Mouse (Mus musculus) heart, embryonic 13.5 days (tissue): Measurements from ENCODE around the gene Tada3. TPM values are rescaled to one million over a fixed set of nuclear protein-coding genes. Genes with fewer than 3 reads are reported as not detected.
A peak's percentile ranks its signal among the peaks of the same experiment; 100 is the strongest.

ENCODE experiments used
- ATAC-seq: fragments of 200-750 bp; cut with Nextera tagmentation; 2 replicates; pipeline ENCODE4 v1.8.0; 2017; ENCODE audit warnings: moderate TSS enrichment; ENCODE audit not compliant: insufficient number of reproducible peaks, low FRiP score, low TSS enrichment; ENCODE audit errors: extremely low read depth
- H3K27ac ChIP-seq: fragments of 300-500 bp; sonication (generic); replicated peaks from 2 replicates; pipeline ENCODE4 v1.5.1; 2015; ENCODE audit warnings: moderate library complexity, mild to moderate bottlenecking, inconsistent platforms
- H3K27me3 ChIP-seq: fragments of 300-500 bp; sonication (generic); replicated peaks from 2 replicates; pipeline ENCODE4 v1.6.1; 2015; ENCODE audit warnings: mild to moderate bottlenecking, inconsistent platforms
- H3K36me3 ChIP-seq: fragments of 300-500 bp; sonication (generic); 2 replicates; pipeline ENCODE4 v1.6.1; 2015; ENCODE audit warnings: mild to moderate bottlenecking, inconsistent platforms
- H3K4me1 ChIP-seq: fragments of 300-500 bp; sonication (generic); 2 replicates; pipeline ENCODE4 v1.6.1; 2015; ENCODE audit warnings: inconsistent platforms
- H3K4me2 ChIP-seq: fragments of 300-500 bp; sonication (generic); 2 replicates; pipeline ENCODE4 v1.6.1; 2015; ENCODE audit warnings: inconsistent platforms, mild to moderate bottlenecking, moderate library complexity
- H3K4me3 ChIP-seq: fragments of 300-500 bp; sonication (generic); 2 replicates; pipeline ENCODE4 v1.5.1; 2015; ENCODE audit warnings: moderate library complexity, mild to moderate bottlenecking, inconsistent platforms
- H3K9ac ChIP-seq: fragments of 300-500 bp; sonication (generic); 2 replicates; pipeline ENCODE4 v1.6.1; 2015; ENCODE audit warnings: inconsistent platforms, mild to moderate bottlenecking, moderate library complexity
- H3K9me3 ChIP-seq: fragments of 300-500 bp; sonication (generic); 2 replicates; pipeline ENCODE4 v1.6.1; 2016; ENCODE audit warnings: inconsistent platforms
- WGBS: fragments of 180-500 bp; shearing (Covaris S2); methylation state at CpG from one replicate; pipeline ENCODE4 v1.1.7; 2015; ENCODE audit warnings: mixed read lengths; 5-methylcytosine and 5-hydroxymethylcytosine counted together
- polyA plus RNA-seq: library from polyadenylated mRNA; unstranded; fragments of >200 nt; fragmentation: Nextera tagmentation; extraction: Ambion mirVana; gene quantifications from 2 replicates; pipeline ENCODE4 v1.2.1, GENCODE M21; 2015

The Tada3 gene
- polyA plus RNA-seq, 1 experiment from 2014 or later: 39.6 TPM

GRCm38 (mm10) chr6:113385160-113385714 lies 7.6 kb upstream of the Tada3 start:
- no peaks in the 10 kb centered on the region for H3K27me3 ChIP-seq
- H3K4me2 ChIP-seq: no peak overlapping the region
- ATAC-seq: no peak
- no peak overlapping the region for H3K9ac ChIP-seq
- H3K27ac ChIP-seq: no peak overlapping the region
- no peaks in the 10 kb centered on the region for H3K9me3 ChIP-seq
- 65% methylated on average over 11 of the region's 11 CpGs for WGBS
- no peak overlapping the region for H3K4me3 ChIP-seq
- H3K36me3 ChIP-seq: peaks cover 100% of the 10 kb centered on the region
- H3K4me1 ChIP-seq: peaks cover 7% of the 10 kb centered on the region; the same call in 1 of the 2 replicates

GRCm38 (mm10) chr6:113384351-113384927 lies 6.8 kb upstream of the Tada3 start:
- ATAC-seq: no peak
- 91% methylated on average over 8 of the region's 8 CpGs for WGBS

DNA sequence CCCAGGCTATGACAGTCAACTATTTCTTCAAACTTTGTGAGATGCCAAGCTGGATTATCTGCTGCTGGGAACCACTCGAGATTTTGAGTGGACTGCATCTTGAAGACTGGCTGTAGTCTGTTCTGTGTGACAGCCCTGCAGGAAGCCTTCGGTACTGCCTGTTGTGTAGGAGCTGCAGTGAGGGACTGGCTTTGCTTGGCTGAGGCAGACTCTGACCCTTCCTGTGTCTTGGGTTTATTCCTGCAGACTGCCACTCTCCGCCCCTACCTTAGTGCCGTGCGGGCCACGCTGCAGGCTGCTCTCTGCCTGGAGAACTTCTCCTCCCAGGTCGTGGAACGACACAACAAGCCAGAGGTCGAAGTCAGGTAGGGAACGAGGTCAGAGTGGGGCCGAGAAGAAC lies 2.8 kb upstream of the Tada3 start:
- 86% methylated on average over 11 of the region's 11 CpGs for WGBS
- H3K9ac ChIP-seq: no peak overlapping the region
- no peak overlapping the region for H3K4me2 ChIP-seq
- H3K27ac ChIP-seq: no peak overlapping the region
- peaks cover 24% of the 10 kb centered on the region for H3K4me1 ChIP-seq
- no peaks in the 10 kb centered on the region for H3K9me3 ChIP-seq
- H3K4me3 ChIP-seq: no peak overlapping the region
- no peaks in the 10 kb centered on the region for H3K27me3 ChIP-seq
- ATAC-seq: no peak
- H3K36me3 ChIP-seq: peaks cover 57% of the 10 kb centered on the region

More at GRCm38 (mm10) chr6:113384351-113384927, 6.8 kb upstream of the Tada3 start:
- Histone ChIP-seq H3K9me3 (no peaks in the 10 kb centered on the region), H3K4me3 (no peak overlapping the region), H3K4me1 (peaks cover 9% of the 10 kb centered on the region), H3K36me3 (peaks cover 92% of the 10 kb centered on the region), H3K27me3 (no peaks in the 10 kb centered on the region), H3K9ac (no peak overlapping the region), H3K4me2 (no peak overlapping the region), H3K27ac (no peak overlapping the region)

DNA sequence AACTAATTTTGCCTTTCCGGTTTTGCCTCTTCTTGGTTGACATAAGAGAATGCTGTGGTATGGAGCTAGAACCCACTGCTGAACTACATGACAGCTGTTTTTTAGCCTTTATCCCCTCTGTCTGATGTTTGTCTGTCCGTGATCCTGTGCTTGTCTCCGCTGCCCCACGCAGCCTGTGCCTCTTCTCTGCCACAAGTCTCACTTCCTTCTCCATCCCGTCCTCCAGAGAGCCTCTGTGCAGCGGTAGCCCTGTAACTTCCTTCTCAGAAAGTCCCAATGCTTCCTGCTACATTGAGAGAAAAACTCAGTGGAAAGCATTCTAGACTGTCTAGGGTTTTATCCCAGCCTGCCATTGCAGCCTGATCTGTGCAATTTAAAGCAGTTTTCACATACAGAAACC lies 1.6 kb upstream of the Tada3 start:
- 63% methylated on average over 6 of the region's 6 CpGs for WGBS
- no peaks in the 10 kb centered on the region for H3K9me3 ChIP-seq
- no peak for ATAC-seq
- peak overlapping the region; percentile 94 for H3K4me2 ChIP-seq
- no peak overlapping the region for H3K27ac ChIP-seq
- peaks cover 24% of the 10 kb centered on the region for H3K4me1 ChIP-seq
- peak overlapping the region; percentile 97 for H3K9ac ChIP-seq
- H3K27me3 ChIP-seq: no peaks in the 10 kb centered on the region
- H3K36me3 ChIP-seq: peaks cover 57% of the 10 kb centered on the region
- peak overlapping the region; percentile 96 for H3K4me3 ChIP-seq

- WGBS: 6% methylated on average over 7 of the region's 7 CpGs
Measured at GRCm38 (mm10) chr6:113377172-113377495, 549 bp downstream of the Tada3 start.

DNA sequence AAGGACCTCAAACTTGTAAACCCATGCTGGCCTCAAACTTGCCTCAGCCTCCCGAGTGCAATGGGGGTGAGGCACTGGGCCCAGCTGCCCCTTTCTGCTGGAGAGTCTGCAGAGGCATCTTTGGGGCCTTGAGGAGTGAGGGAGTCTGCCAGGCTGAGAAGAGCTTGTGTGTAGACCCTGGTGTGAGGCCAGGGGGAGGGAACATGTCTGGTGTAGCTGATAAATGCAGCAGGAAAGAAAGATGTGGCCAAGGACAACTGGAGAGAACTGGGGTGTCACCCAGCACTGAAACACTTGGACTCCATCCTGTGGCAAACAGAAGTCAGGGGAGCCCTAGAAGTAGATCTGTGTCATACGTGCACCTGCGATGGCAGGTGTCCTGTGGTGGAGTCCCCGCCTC lies 4.2 kb downstream of the Tada3 start:
- H3K36me3 ChIP-seq: peaks cover 75% of the 10 kb centered on the region

More at GRCm38 (mm10) chr6:113377172-113377495, 549 bp downstream of the Tada3 start:
- Histone ChIP-seq H3K9me3 (no peaks in the 10 kb centered on the region), H3K27me3 (no peaks in the 10 kb centered on the region), H3K4me1 (peaks cover 24% of the 10 kb centered on the region), H3K9ac (peak overlapping the region; percentile 97), H3K4me2 (peak overlapping the region; percentile 94), H3K27ac (peak overlapping the region; percentile 96), H3K36me3 (peaks cover 57% of the 10 kb centered on the region), H3K4me3 (peak overlapping the region; percentile 96)
- no peak for ATAC-seq

DNA sequence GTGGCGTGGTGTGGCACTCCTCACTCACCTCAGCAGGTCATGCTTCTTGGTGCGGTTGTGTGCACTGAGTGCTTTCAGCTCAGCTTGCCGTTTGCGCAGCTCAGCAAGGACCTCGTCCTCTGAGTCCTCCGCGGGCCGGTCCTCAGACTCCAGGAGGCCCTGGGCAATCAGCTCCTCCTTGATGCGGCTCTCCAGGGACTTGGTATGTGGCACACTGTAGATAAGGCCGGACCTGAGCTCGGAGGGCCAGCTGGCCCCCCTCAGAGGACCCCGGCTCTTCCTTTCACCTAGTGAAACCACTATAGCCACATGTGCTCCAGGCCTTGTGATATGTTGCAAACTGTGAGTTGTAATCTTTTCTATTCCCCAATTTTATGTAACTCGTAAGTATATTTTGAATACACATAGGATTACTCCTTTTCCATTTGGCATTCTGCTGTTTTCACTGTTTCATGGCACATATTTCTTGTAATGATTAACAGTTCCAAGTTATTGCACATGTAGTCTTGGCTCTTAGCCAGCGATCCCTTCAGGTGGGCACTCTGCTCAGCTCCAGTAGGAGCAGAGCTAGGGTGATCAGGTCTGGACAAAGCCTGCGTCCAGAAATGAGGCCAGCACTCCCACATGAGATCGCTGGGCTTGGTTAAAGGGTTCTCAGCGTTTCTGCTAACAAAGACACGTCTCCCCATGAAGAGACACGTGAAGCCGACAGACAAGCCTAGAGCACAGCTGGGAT lies 7.3 kb downstream of the Tada3 start:
- H3K27ac ChIP-seq: no peak overlapping the region
- H3K4me3 ChIP-seq: no peak overlapping the region
- H3K36me3 ChIP-seq: peaks cover 91% of the 10 kb centered on the region
- ATAC-seq: no peak; the same call in 1 of the 2 replicates
- no peaks in the 10 kb centered on the region for H3K27me3 ChIP-seq
- WGBS: 86% methylated on average over 20 of the region's 20 CpGs
- no peak overlapping the region for H3K4me2 ChIP-seq
- H3K9me3 ChIP-seq: no peaks in the 10 kb centered on the region
- no peak overlapping the region for H3K9ac ChIP-seq
- no peaks in the 10 kb centered on the region for H3K4me1 ChIP-seq

More for the DNA sequence above, 4.2 kb downstream of the Tada3 start:
- Histone ChIP-seq H3K4me2 (no peak overlapping the region), H3K27me3 (no peaks in the 10 kb centered on the region), H3K9me3 (no peaks in the 10 kb centered on the region), H3K27ac (no peak overlapping the region), H3K4me1 (peaks cover 6% of the 10 kb centered on the region), H3K9ac (no peak overlapping the region), H3K4me3 (no peak overlapping the region)
- no peak for ATAC-seq
- whole genome bisulfite sequencing: 85% methylated on average over 4 of the region's 4 CpGs

GRCm38 (mm10) chr6:113368577-113368976 lies 9.1 kb downstream of the Tada3 start:
- Histone ChIP-seq H3K9ac (no peak overlapping the region), H3K4me1 (no peaks in the 10 kb centered on the region), H3K4me2 (no peak overlapping the region), H3K9me3 (no peaks in the 10 kb centered on the region), H3K4me3 (no peak overlapping the region), H3K36me3 (peaks cover 74% of the 10 kb centered on the region), H3K27me3 (no peaks in the 10 kb centered on the region), H3K27ac (no peak overlapping the region)
- WGBS: 85% methylated on average over 5 of the region's 5 CpGs
- no peak for ATAC-seq

GRCm38 (mm10) chr6:113368124-113368523 lies 9.6 kb downstream of the Tada3 start:
- Histone ChIP-seq H3K27ac (no peak overlapping the region), H3K9me3 (no peaks in the 10 kb centered on the region), H3K4me2 (no peak overlapping the region), H3K36me3 (peaks cover 69% of the 10 kb centered on the region), H3K27me3 (no peaks in the 10 kb centered on the region), H3K4me3 (no peak overlapping the region), H3K4me1 (no peaks in the 10 kb centered on the region), H3K9ac (no peak overlapping the region)
- no peak for ATAC-seq
- WGBS: 76% methylated on average over 7 of the region's 7 CpGs

- Histone ChIP-seq H3K27me3 (no peaks in the 10 kb centered on the region), H3K9ac (no peak overlapping the region), H3K4me3 (no peak overlapping the region), H3K4me2 (no peak overlapping the region), H3K9me3 (no peaks in the 10 kb centered on the region), H3K36me3 (peaks cover 64% of the 10 kb centered on the region), H3K4me1 (no peaks in the 10 kb centered on the region), H3K27ac (no peak overlapping the region)
- no peak for ATAC-seq
- 95% methylated on average over 1 of the region's 1 CpGs for WGBS
Measured at GRCm38 (mm10) chr6:113367574-113367973, 10.1 kb downstream of the Tada3 start.

GRCm38 (mm10) chr6:113366639-113367038 lies 11.0 kb downstream of the Tada3 start:
- Histone ChIP-seq H3K4me3 (no peak overlapping the region), H3K27me3 (no peaks in the 10 kb centered on the region), H3K36me3 (peaks cover 54% of the 10 kb centered on the region), H3K4me2 (no peak overlapping the region), H3K27ac (no peak overlapping the region), H3K9me3 (no peaks in the 10 kb centered on the region), H3K9ac (no peak overlapping the region), H3K4me1 (no peaks in the 10 kb centered on the region)
- 86% methylated on average over 6 of the region's 6 CpGs for WGBS
- no peak for ATAC-seq
